Mouse (Mus musculus) heart, embryonic 15.5 days (tissue): Measurements from ENCODE around the gene Gabrr3. TPM values are rescaled to one million over a fixed set of nuclear protein-coding genes. Genes with fewer than 3 reads are reported as not detected.

ENCODE experiments used
- ATAC-seq: fragments of 200-750 bp; cut with Nextera tagmentation; replicated peaks from 2 replicates; pipeline ENCODE4 v1.8.0; 2017; ENCODE audit warnings: low read depth, moderate TSS enrichment; ENCODE audit not compliant: insufficient number of reproducible peaks, insufficient read depth, low FRiP score
- H3K27ac ChIP-seq: fragments of 300-500 bp; sonication (generic); 2 replicates; pipeline ENCODE4 v1.5.1; 2015; ENCODE audit warnings: mild to moderate bottlenecking, inconsistent platforms
- H3K27me3 ChIP-seq: fragments of 300-500 bp; sonication (generic); 2 replicates; pipeline ENCODE4 v1.6.1; 2015; ENCODE audit warnings: inconsistent platforms
- H3K36me3 ChIP-seq: fragments of 300-500 bp; sonication (generic); 2 replicates; pipeline ENCODE4 v1.6.1; 2015; ENCODE audit warnings: mild to moderate bottlenecking, inconsistent platforms
- H3K4me1 ChIP-seq: fragments of 300-500 bp; sonication (generic); replicated peaks from 2 replicates; pipeline ENCODE4 v1.6.1; 2015; ENCODE audit warnings: inconsistent platforms
- H3K4me2 ChIP-seq: fragments of 300-500 bp; sonication (generic); 2 replicates; pipeline ENCODE4 v1.6.1; 2015; ENCODE audit warnings: inconsistent platforms, mild to moderate bottlenecking, moderate library complexity
- H3K4me3 ChIP-seq: fragments of 300-500 bp; sonication (generic); 2 replicates; pipeline ENCODE4 v1.5.1; 2015; ENCODE audit warnings: mild to moderate bottlenecking, inconsistent platforms
- H3K9ac ChIP-seq: fragments of 300-500 bp; sonication (generic); 2 replicates; pipeline ENCODE4 v1.6.1; 2015; ENCODE audit warnings: mild to moderate bottlenecking, inconsistent platforms
- H3K9me3 ChIP-seq: fragments of 300-500 bp; sonication (generic); replicated peaks from 2 replicates; pipeline ENCODE4 v1.6.1; 2016; ENCODE audit warnings: inconsistent platforms
- WGBS: fragments of 180-500 bp; shearing (Covaris S2); methylation state at CpG from one replicate; pipeline ENCODE4 v1.1.7; 2015; ENCODE audit warnings: mixed read lengths; 5-methylcytosine and 5-hydroxymethylcytosine counted together
- polyA plus RNA-seq: library from polyadenylated mRNA; unstranded; fragments of >200 nt; fragmentation: Nextera tagmentation; extraction: Ambion mirVana; gene quantifications from 2 replicates; pipeline ENCODE4 v1.2.1, GENCODE M21; 2015

Gene Gabrr3
- polyA plus RNA-seq, result not detected in 2 replicates

DNA sequence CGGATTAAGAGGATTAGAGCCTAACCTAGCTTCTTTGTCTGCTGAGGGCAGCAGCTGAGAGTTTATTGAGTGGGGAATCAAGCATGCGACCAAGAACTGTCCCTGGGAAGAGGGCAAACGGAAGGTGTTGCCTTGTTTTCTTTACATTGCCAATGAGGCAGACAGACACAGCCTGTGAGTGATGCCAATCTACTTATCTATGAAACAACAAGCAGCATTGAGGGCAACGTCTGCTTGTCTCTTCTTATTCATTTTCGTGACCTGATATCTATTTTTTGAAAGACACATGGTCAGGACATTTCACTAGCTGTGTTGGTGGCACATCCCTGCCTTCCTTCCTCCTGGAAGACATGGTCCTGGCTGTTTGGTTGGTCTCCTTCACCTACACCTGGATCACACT is at the start of gene Gabrr3:
Gene Gabrr3, plus strand, starts transcription at position 301 of the 400 bp plus-strand sequence.
- no peak for ATAC-seq
- Histone ChIP-seq H3K9me3 (no peaks in the 10 kb centered on the region), H3K4me3 (no peak within 1 kb of the TSS), H3K27ac (no peak within 1 kb of the TSS), H3K9ac (no peak within 1 kb of the TSS), H3K4me2 (no peak within 1 kb of the TSS), H3K27me3 (no peaks in the 10 kb centered on the region), H3K4me1 (no peaks in the 10 kb centered on the region), H3K36me3 (no peaks in the 10 kb centered on the region)
- 61% methylated on average over 5 of the region's 5 CpGs for WGBS

DNA sequence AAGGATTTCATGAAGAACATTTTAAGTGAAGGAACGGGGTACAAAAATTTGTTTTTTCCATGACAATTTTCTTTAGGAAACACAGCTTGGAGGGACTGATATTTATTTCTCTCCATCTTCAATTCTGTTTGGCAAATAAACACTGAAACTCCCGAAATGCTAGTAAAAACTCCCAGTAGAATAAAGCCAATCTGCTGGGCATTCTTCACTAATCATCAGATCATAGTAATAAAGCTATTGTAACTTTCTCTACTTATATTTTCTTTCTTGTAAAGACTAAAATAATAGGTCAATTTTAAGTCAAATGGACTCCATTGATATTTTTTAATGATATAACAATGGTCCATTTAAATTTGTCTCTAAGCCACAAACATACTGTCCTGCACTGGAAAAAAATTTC is 43.2 kb upstream of the Gabrr3 start, which contains the start of gene Olfr209:
Gene Olfr209, minus strand, starts transcription at position 101 of the 400 bp plus-strand sequence.
- 63% methylated on average over 2 of the region's 2 CpGs for WGBS
- Histone ChIP-seq H3K36me3 (no peaks in the 10 kb centered on the region), H3K4me3 (no peak within 1 kb of the TSS), H3K27me3 (no peaks in the 10 kb centered on the region), H3K9me3 (no peaks in the 10 kb centered on the region), H3K27ac (no peak within 1 kb of the TSS), H3K4me1 (no peaks in the 10 kb centered on the region), H3K9ac (no peak within 1 kb of the TSS), H3K4me2 (no peak within 1 kb of the TSS)
- ATAC-seq, result no peak

DNA sequence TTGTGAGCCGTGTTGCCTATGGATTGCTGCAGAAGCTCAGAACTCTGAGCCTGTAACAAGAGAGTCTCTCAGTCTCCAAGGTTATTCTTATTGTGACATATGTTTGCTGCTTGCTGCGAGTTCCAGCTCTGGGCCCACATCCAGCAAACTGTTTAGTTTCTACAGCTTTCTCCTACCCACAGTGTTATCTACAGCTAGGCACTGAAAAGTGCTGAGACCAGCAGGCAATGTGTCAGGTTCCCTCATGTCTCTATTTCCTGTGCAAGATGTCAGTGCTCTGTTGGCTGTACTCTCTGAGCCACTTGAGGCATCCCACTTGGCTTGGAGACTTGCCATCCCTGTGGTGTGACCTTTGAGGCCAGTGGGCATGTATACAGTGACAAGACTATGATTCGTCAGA is 13.8 kb upstream of the Gabrr3 start:
- no peak for ATAC-seq
- Histone ChIP-seq H3K4me1 (no peaks in the 10 kb centered on the region), H3K4me3 (no peak overlapping the region), H3K27ac (no peak overlapping the region), H3K36me3 (no peaks in the 10 kb centered on the region), H3K4me2 (no peak overlapping the region), H3K27me3 (no peaks in the 10 kb centered on the region), H3K9ac (no peak overlapping the region), H3K9me3 (no peaks in the 10 kb centered on the region)
- 56% methylated on average over 3 of the region's 3 CpGs for WGBS

DNA sequence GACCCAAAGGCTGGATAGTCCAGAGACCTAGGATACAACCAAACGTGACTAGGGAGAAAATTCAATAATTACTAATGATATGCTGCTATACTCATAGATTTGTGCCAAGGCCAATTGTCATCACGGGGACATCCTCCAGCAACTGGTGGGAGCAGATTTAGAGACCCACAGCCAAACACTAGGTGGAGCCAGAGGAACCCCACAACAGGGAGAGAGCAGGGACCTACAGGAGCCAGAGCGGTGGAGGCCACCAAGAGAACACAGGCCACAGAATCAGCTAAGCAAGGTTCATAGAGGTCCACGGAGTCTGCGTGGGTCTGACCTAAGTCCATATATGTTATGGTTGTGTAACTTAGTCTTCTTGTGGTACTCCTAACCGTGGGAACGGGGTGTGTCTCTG is 6.0 kb upstream of the Gabrr3 start:
- 79% methylated on average over 7 of the region's 7 CpGs for whole genome bisulfite sequencing
- ATAC-seq, result no peak
- H3K9me3 ChIP-seq, result no peaks in the 10 kb centered on the region
- H3K4me1 ChIP-seq, result no peaks in the 10 kb centered on the region
- H3K9ac ChIP-seq, result no peak overlapping the region
- no peak overlapping the region for H3K4me3 ChIP-seq
- no peak overlapping the region for H3K27ac ChIP-seq
- H3K27me3 ChIP-seq, result no peaks in the 10 kb centered on the region
- H3K4me2 ChIP-seq, result no peak overlapping the region
- no peaks in the 10 kb centered on the region for H3K36me3 ChIP-seq

DNA sequence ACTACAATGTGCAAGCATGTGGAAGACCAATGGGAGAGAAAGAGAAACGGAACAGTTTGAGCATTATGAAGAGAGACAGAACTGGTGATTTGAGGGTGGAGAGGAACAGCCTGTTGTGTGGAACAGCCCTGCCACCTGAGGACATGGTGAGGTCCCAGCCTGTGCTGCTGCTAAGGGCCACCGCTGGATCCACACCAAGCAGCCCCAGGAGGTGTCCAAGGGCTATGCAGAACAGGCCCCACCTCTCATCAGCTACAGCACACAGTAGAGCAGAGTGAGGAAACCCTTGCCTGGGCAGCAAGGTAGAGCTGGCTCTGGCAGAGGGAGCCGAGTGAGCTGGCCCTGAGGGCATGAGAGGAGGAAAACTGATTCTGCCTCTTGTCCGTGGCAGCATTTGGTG is 5.1 kb upstream of the Gabrr3 start:
- no peaks in the 10 kb centered on the region for H3K4me1 ChIP-seq
- no peak overlapping the region for H3K9ac ChIP-seq
- H3K27me3 ChIP-seq, result no peaks in the 10 kb centered on the region
- H3K4me2 ChIP-seq, result no peak overlapping the region
- no peak overlapping the region for H3K4me3 ChIP-seq
- no peak overlapping the region for H3K27ac ChIP-seq
- no peak for ATAC-seq
- no peaks in the 10 kb centered on the region for H3K36me3 ChIP-seq
- 74% methylated on average over 4 of the region's 4 CpGs for WGBS
- H3K9me3 ChIP-seq, result no peaks in the 10 kb centered on the region

DNA sequence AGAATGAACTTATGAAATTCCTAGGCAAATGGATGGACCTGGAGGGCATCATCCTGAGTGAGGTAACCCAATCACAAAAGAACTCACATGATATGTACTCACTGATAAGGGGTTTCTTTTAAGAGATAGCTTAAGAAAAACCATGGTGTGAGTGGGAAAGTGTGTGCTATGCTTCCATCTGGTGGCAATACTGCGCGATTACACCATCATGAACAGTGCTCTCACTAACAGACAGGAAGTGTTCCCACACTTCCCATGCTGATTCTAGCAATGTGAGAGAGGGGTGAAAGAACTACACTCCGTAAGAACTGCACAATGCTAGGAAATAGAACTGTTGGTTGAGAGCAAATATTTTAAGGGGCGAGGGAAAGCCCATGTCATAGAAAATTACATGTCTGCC is 3.4 kb upstream of the Gabrr3 start:
- 8% methylated on average over 4 of the region's 4 CpGs for WGBS
- no peaks in the 10 kb centered on the region for H3K9me3 ChIP-seq
- no peaks in the 10 kb centered on the region for H3K4me1 ChIP-seq
- no peak for ATAC-seq
- no peak overlapping the region for H3K27ac ChIP-seq
- H3K27me3 ChIP-seq, result no peaks in the 10 kb centered on the region
- H3K4me3 ChIP-seq, result no peak overlapping the region
- no peaks in the 10 kb centered on the region for H3K36me3 ChIP-seq
- no peak overlapping the region for H3K4me2 ChIP-seq
- no peak overlapping the region for H3K9ac ChIP-seq

DNA sequence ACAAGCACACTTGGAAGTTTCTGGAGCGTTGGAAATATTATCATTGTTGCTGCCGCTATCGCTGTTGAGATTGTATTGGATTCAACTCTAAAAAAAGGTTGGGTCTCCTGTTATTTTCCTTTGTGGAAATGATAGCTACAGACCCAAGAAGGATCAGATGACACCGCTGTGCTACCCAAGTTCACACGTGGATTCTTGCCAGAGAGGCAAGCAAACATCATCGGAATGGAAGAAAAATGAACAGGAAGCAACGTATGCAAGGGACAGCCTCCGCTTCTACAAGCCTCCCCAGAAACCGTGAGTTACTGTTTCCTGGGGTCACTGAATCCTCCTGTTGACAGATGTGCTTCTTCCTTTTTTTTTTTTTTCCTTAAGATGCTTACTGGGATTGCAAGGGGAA is 2.3 kb upstream of the Gabrr3 start:
- Histone ChIP-seq H3K9me3 (no peaks in the 10 kb centered on the region), H3K27me3 (no peaks in the 10 kb centered on the region), H3K4me1 (no peaks in the 10 kb centered on the region), H3K9ac (no peak overlapping the region), H3K27ac (no peak overlapping the region), H3K4me3 (no peak overlapping the region), H3K4me2 (no peak overlapping the region), H3K36me3 (no peaks in the 10 kb centered on the region)
- WGBS, result 58% methylated on average over 9 of the region's 9 CpGs
- no peak for ATAC-seq

DNA sequence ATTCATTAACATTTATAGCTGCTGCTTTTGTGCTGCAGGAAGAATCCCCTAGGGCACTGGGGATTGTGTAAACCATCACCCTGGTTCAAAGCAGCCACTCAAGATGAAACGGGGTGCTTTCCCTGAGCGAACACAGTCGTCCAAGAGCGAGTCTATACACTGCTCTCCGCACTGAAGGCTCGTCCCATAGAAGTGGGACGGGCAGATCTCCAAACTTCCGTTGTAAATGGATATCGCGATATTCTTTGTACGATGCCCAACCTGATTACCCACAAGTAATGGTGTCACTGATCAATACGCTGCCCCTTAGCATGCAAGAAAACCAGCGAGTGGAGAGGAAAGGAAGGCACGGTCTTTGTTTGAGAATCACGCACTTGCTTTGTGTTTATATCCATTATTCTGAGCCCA is 2.2 kb downstream of the Gabrr3 start:
- Histone ChIP-seq H3K4me2 (no peak overlapping the region), H3K27me3 (no peaks in the 10 kb centered on the region), H3K27ac (no peak overlapping the region), H3K9me3 (no peaks in the 10 kb centered on the region), H3K4me1 (0 out of 2 replicates have a peak, but pooled peaks cover 2% of the 10 kb centered on the region), H3K36me3 (no peaks in the 10 kb centered on the region), H3K4me3 (no peak overlapping the region), H3K9ac (no peak overlapping the region)
- ATAC-seq, result no peak
- WGBS, result 81% methylated on average over 15 of the region's 15 CpGs

DNA sequence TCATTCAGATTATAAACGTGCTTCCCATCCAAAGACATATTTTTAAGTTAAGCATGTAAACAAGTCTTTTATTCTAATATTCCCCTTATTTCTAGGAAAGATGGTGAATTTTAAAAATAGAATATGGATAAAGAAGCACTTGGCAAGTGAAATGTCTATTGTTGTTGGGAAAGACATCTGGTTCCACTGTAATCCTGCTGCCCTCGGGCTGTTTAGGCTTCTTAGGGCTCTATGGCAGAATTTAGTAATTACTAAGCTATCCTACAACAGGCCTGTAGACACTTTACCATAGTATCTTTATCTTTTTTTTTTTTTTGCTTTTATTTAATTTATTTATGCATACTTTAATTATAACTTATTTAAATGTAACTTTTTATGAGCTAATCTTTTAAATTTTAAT is 2.7 kb downstream of the Gabrr3 start:
- Histone ChIP-seq H3K4me2 (no peak overlapping the region), H3K36me3 (no peaks in the 10 kb centered on the region), H3K9me3 (no peaks in the 10 kb centered on the region), H3K4me3 (no peak overlapping the region), H3K27me3 (no peaks in the 10 kb centered on the region), H3K27ac (no peak overlapping the region), H3K4me1 (0 out of 2 replicates have a peak, but pooled peaks cover 2% of the 10 kb centered on the region), H3K9ac (no peak overlapping the region)
- no peak for ATAC-seq
- WGBS, result 56% methylated on average over 2 of the region's 2 CpGs

DNA sequence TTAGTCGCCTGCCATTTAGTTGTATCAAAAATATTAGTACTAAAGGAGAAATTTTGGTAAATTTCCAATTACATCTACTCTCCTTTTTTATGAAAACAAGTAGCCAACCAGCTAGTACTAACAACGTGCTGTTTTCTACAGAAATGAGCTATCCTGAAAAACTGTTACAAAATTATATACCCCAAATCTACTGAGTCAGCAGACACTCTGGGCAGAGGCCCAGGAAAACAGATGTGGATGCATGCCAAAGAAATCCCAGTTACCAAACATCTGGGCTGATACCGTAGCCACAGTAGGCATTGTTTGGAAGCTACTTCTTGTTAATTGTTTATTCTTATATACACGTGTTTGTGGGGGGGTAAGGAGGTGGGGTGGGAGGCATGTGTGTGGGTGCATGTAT is 6.3 kb downstream of the Gabrr3 start:
- H3K4me1 ChIP-seq, result 0 out of 2 replicates have a peak, but pooled peaks cover 2% of the 10 kb centered on the region
- H3K9me3 ChIP-seq, result no peaks in the 10 kb centered on the region
- no peaks in the 10 kb centered on the region for H3K27me3 ChIP-seq
- H3K27ac ChIP-seq, result no peak overlapping the region
- no peaks in the 10 kb centered on the region for H3K36me3 ChIP-seq
- H3K4me3 ChIP-seq, result no peak overlapping the region
- no peak for ATAC-seq
- H3K9ac ChIP-seq, result no peak overlapping the region
- WGBS, result 44% methylated on average over 4 of the region's 4 CpGs
- no peak overlapping the region for H3K4me2 ChIP-seq

DNA sequence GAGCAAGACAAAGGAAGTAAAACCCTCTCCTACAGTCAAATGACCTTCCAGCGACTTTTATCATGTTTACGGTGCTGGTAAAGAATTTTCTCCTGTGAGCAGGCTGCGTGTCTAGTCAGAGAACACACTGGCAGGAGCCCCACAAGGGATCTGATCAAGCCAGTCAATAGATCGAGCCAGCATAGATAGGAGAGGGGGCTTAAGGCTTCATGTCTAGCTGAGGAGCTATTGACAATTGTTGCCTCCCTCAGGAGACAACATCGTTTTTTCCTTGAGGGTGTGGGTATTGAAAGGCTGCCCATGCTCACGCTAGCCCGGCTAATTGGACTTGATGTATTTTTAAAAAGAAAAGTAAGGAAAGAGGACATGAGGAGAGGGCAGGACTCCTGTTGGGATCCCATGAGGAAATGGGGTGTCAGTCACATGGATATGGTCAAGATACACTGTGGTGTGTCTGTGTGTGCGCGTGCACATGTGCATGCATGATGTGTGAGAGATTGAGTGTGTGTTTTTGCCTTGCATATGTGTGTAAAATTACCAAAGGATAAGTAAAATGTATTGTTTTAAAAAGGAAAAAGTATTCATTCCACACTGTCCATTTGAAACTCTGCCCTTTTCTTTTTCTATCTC is 13.2 kb downstream of the Gabrr3 start:
- 58% methylated on average over 9 of the region's 9 CpGs for WGBS
- no peak for ATAC-seq
- Histone ChIP-seq H3K9me3 (no peaks in the 10 kb centered on the region), H3K27ac (no peak overlapping the region), H3K9ac (no peak overlapping the region), H3K27me3 (no peaks in the 10 kb centered on the region), H3K4me1 (no peaks in the 10 kb centered on the region), H3K4me3 (no peak overlapping the region), H3K36me3 (no peaks in the 10 kb centered on the region), H3K4me2 (no peak overlapping the region)

DNA sequence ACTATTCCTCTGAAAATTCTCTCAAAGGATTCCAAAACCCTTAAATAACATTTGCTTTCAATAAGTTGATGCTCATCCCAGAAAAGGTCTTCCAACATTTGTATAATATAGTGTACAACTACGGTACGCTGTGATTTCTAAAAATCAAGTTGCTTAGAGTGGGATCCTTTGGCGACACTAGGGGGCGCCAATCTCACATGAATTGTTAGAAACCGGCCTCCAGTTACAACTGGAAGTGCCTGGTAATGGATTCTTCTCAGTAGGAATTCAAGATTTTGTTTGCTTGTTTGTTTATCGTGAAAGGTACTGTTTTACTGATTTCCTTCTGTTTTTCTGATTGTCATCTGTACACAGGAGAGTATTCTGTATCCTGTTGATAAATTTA is 13.7 kb downstream of the Gabrr3 start:
- no peak for ATAC-seq
- Histone ChIP-seq H3K9ac (no peak overlapping the region), H3K27me3 (no peaks in the 10 kb centered on the region), H3K4me2 (no peak overlapping the region), H3K27ac (no peak overlapping the region), H3K36me3 (no peaks in the 10 kb centered on the region), H3K4me1 (no peaks in the 10 kb centered on the region), H3K9me3 (no peaks in the 10 kb centered on the region), H3K4me3 (no peak overlapping the region)
- 10% methylated on average over 6 of the region's 6 CpGs for WGBS
